Mouse (Mus musculus): ENCODE results near the gene Klrd1. TPM values are rescaled to one million over a fixed set of nuclear protein-coding genes. Genes with fewer than 3 reads are reported as not detected.

Gene Klrd1
- 0.19 and 0.37 TPM in 2 replicates for polyA plus RNA-seq (2012)

GRCm38 (mm10) chr6:129591508-129591907, at the start of gene Klrd1:
Gene Klrd1 (plus strand): TSS chr6:129591782.

GRCm38 (mm10) chr6:129577605-129578004, 14.0 kb upstream of the Klrd1 start, which contains the start of gene Klre1:
Gene Klre1 (plus strand): TSS chr6:129577905.

DNA sequence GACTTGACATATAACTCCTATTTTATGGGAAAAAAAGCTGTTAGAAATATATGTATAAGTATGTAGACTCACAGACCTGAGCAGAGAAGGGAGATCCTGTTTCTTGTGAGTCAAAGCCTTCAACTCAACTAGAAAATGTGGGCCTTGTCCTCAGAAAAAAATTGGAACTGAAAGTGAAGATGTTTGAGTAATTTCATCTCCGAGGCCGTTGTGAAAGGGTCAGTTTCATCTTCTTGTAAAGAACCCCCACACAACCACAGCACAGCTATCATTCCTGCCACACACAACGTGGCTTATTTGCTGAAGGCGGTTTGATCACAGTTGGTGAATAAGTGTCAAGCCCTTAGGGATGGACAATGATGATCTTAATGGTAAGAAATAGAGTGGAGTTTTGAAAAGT, 32.2 kb downstream of the Klrd1 start, which contains the start of gene Klrk1:
Klrk1 (minus strand) TSS at position 130 of the 400 bp plus-strand sequence.

DNA sequence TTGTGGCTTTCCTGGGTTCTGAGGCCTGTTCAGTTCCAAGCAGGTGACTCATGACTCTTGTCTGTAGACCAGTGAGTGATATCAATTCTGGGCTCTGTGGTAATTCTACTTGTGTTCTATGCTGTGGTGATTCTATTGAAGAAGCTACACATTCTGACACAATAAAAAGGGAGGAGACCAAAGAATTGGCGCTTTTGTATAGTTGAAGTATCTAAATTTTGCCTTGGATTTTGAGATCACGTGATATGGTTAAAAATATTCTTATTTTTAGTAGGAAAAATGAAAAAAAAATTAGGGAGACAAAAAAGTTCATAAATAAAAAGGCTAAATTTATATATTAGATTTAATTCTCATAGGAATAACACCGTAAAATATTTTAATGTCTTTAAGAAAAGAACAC, 51.7 kb downstream of the Klrd1 start, which contains the start of gene Klrc3:
Klrc3 (minus strand) TSS at position 101 of the 400 bp plus-strand sequence.

Other genes starting within 250 kb of the Klrd1 start
- gene Clec12a, start 249.1 kb upstream of the Klrd1 start, polyA plus RNA-seq (2012): 13.7 and 18.2 TPM in 2 replicates
- gene Clec12b, start 205.9 kb upstream of the Klrd1 start, polyA plus RNA-seq (2012): not detected in 2 replicates
- 0.15 TPM in 1 of 2 replicates, not detected in the other for gene Clec1b, start 194.5 kb upstream of the Klrd1 start, polyA plus RNA-seq (2012)
- gene Clec9a, start 182.9 kb upstream of the Klrd1 start, polyA plus RNA-seq (2012): 0.21 and 0.29 TPM in 2 replicates
- 0.06 TPM in 1 of 2 replicates, not detected in the other for gene Clec1a, start 139.8 kb upstream of the Klrd1 start, polyA plus RNA-seq (2012)
- gene Olr1, start 84.6 kb upstream of the Klrd1 start, polyA plus RNA-seq (2012): 0.44 and 0.61 TPM in 2 replicates
- not detected in 2 replicates for gene Tmem52b, start 79.2 kb upstream of the Klrd1 start, polyA plus RNA-seq (2012)
- gene Gabarapl1, start 58.6 kb upstream of the Klrd1 start, polyA plus RNA-seq (2012): 89.6 and 129 TPM in 2 replicates
- gene Klre1, start 13.9 kb upstream of the Klrd1 start, polyA plus RNA-seq (2012): 0.05 TPM in 1 of 2 replicates, not detected in the other
- gene Klrk1, start 32.1 kb downstream of the Klrd1 start, polyA plus RNA-seq (2012): 0.39 and 0.74 TPM in 2 replicates
- gene Klrc3, start 51.6 kb downstream of the Klrd1 start, polyA plus RNA-seq (2012): 0.24 TPM in 1 of 2 replicates, not detected in the other
- gene Klrc2, start 68.9 kb downstream of the Klrd1 start, polyA plus RNA-seq (2012): 0.11 TPM in 1 of 2 replicates, not detected in the other
- 0.23 and 1.00 TPM in 2 replicates for gene Klrc1, start 87.2 kb downstream of the Klrd1 start, polyA plus RNA-seq (2012)
- gene Klri1, start 125.3 kb downstream of the Klrd1 start, polyA plus RNA-seq (2012): not detected in 2 replicates
- gene Klri2, start 148.7 kb downstream of the Klrd1 start, polyA plus RNA-seq (2012): 0.01 and 0.03 TPM in 2 replicates
- gene Gm156, start 192.5 kb downstream of the Klrd1 start, polyA plus RNA-seq (2012): not detected in 2 replicates

All from megakaryocyte-erythroid progenitor cell, adult 5 weeks (primary cell).